In genomic region chr3:51728456-51728855, GRCm38 (mm10) we compare ENCODE assay signal across 9 mouse cellular contexts.
DNase-seq lines count a peak whose midpoint lies in the region; ATAC-seq and TF ChIP-seq lines count a peak whose summit lies in the region.
"Had no signal": no experiment of that assay in that cellular context is flagged by ENCODE, and none has a peak within 500 bp of the region (broad histone marks: within the 10 kb centered on the region; RNA-seq: fewer than 3 reads in every experiment).

No protein-coding gene starts in this region.

- peak in 1 of 2 experiments; percentile 34 for DNase-seq in heart, adult 2 months
- no peak for DNase-seq in heart, postnatal 25 days (ENCODE audit: low spot score)
- DNase-seq in c-Kit-negative CD71-positive TER-119-positive erythroid progenitor cells, embryonic 14.5 days (ENCODE audit: low read depth, low spot score), result peak; percentile 48
- DNase-seq in liver, adult 2 months (ENCODE audit: extremely low read depth, low read depth, low spot score), result no peak
- no peak for DNase-seq in left cerebral cortex, postnatal 25 days (ENCODE audit: low spot score in 2 of 2)
- no peak for DNase-seq in adrenal gland, adult 8-10 months
- no peak for DNase-seq in left cerebral cortex, adult 11 months (ENCODE audit: low spot score)
- DNase-seq: adrenal gland, postnatal 36 days had no signal

- peaks cover 5% of the 10 kb centered on the region for H3K4me1 ChIP-seq in heart, adult 2 months (ENCODE audit: control insufficient read depth, insufficient read depth, low read length)
- peaks cover 42 to 64% of the 10 kb centered on the region in 2 experiments for H3K4me1 ChIP-seq in heart, embryonic 14.5 days (ENCODE audit: control insufficient read depth in 2 of 2, insufficient read depth in 2 of 2, low read length in 2 of 2)
- H3K4me1 ChIP-seq in liver, adult 2 months (ENCODE audit: control insufficient read depth, insufficient read depth, low read length), result 0 out of 2 replicates have a peak, but pooled peaks cover 2% of the 10 kb centered on the region

- H3K4me3 ChIP-seq in heart, adult 2 months, result peak overlapping the region; percentile 29; the same call in 1 of the 2 replicates
- no peak overlapping the region; a peak in 1 of 4 replicates for H3K4me3 ChIP-seq in heart, embryonic 14.5 days (ENCODE audit: control insufficient read depth in 1 of 2, insufficient read depth in 1 of 2, low read depth in 1 of 2, low read length in 2 of 2)
- no peak overlapping the region for H3K4me3 ChIP-seq in liver, adult 2 months (ENCODE audit: insufficient read depth, low read depth, low read length)

- TF ChIP-seq EP300 in heart, adult 2 months (IDR thresholded peaks at IDR 0.05; ENCODE audit: insufficient read depth, low read depth, low read length), result no peak

- H3K27me3 ChIP-seq in heart, adult 2 months (ENCODE audit: control insufficient read depth, insufficient read depth, low read length), result no peaks in the 10 kb centered on the region
- H3K27me3 ChIP-seq in heart, embryonic 14.5 days (ENCODE audit: control insufficient read depth, insufficient read depth, low read length), result no peaks in the 10 kb centered on the region
- no peaks in the 10 kb centered on the region for H3K27me3 ChIP-seq in liver, adult 2 months (ENCODE audit: control insufficient read depth, insufficient read depth, low read length)

- no peaks in the 10 kb centered on the region for H3K79me2 ChIP-seq in heart, adult 2 months (replicated peaks; ENCODE audit: control insufficient read depth, insufficient read depth, low read length)
- H3K79me2 ChIP-seq in liver, adult 2 months (ENCODE audit: control insufficient read depth, insufficient read depth, low read length), result no peaks in the 10 kb centered on the region

- TF ChIP-seq POLR2A in heart, adult 2 months (IDR thresholded peaks at IDR 0.05; ENCODE audit: insufficient read depth, low read depth, low read length), result no peak
- TF ChIP-seq POLR2A in liver, adult 2 months (IDR thresholded peaks at IDR 0.05; ENCODE audit: extremely low read depth, insufficient read depth, low read length), result no peak

- ATAC-seq in heart, embryonic 14.5 days (ENCODE audit: insufficient number of reproducible peaks, insufficient read depth, low FRiP score, low read depth), result peak; percentile 82

- TF ChIP-seq CTCF in heart, adult 2 months (IDR thresholded peaks at IDR 0.05), result no peak
- no peak for TF ChIP-seq CTCF in liver, adult 2 months (IDR thresholded peaks at IDR 0.05; ENCODE audit: low read depth, low read length)

- H3K27ac ChIP-seq in heart, adult 2 months, result peak overlapping the region; percentile 73
- H3K27ac ChIP-seq in heart, embryonic 14.5 days (replicated peaks in 1 of 2; ENCODE audit: control insufficient read depth in 1 of 2, insufficient read depth in 1 of 2, low read depth in 2 of 2, low read length in 2 of 2), result peak overlapping the region; percentile 86 to 94
- no peak overlapping the region for H3K27ac ChIP-seq in liver, adult 2 months (replicated peaks; ENCODE audit: insufficient read depth, low read depth, low read length)

- 14% methylated on average over 12 of the region's 12 CpGs for WGBS in heart, adult 2 months
- 4% methylated on average over 12 of the region's 12 CpGs for WGBS in heart, embryonic 14.5 days
- 61% methylated on average over 12 of the region's 12 CpGs for WGBS in liver, adult 2 months

- H3K4me2 ChIP-seq in heart, embryonic 14.5 days (ENCODE audit: low read length), result peak overlapping the region; percentile 62

- H3K36me3 ChIP-seq in heart, adult 2 months (ENCODE audit: control insufficient read depth, insufficient read depth, low read length), result peaks cover 3% of the 10 kb centered on the region; the same call in 1 of the 2 replicates
- H3K36me3 ChIP-seq in heart, embryonic 14.5 days (ENCODE audit: control insufficient read depth, insufficient read depth, low read length), result no peaks in the 10 kb centered on the region
- H3K36me3 ChIP-seq in liver, adult 2 months (ENCODE audit: control insufficient read depth, insufficient read depth, low read length), result no peaks in the 10 kb centered on the region

- no peak overlapping the region for H3K9ac ChIP-seq in heart, adult 2 months (ENCODE audit: low read depth, low read length)
- 0 out of 2 replicates have a peak overlapping the region, but pooled peaks have one; percentile 36 for H3K9ac ChIP-seq in heart, embryonic 14.5 days (ENCODE audit: low read length)
- H3K9ac ChIP-seq in liver, adult 2 months (ENCODE audit: low read depth, low read length), result 0 out of 2 replicates have a peak overlapping the region, but pooled peaks have one; percentile 28

- no peaks in the 10 kb centered on the region for H3K9me3 ChIP-seq in heart, embryonic 14.5 days (ENCODE audit: control insufficient read depth, low read length)

- intact Hi-C loops in heart, adult 2 months (cut with DNase I), result loop anchor here (2.0 kb wide), 1 partner anchor 20 kb away; no protein-coding TSS in a partner anchor
- intact Hi-C loops in heart, postnatal 25 days (cut with DNase I), result no loop called here
- intact Hi-C loops in left cerebral cortex, postnatal 25 days (cut with DNase I), result no loop called here
